8 mouse cellular contexts compared by ENCODE assay signal in the genomic region with DNA sequence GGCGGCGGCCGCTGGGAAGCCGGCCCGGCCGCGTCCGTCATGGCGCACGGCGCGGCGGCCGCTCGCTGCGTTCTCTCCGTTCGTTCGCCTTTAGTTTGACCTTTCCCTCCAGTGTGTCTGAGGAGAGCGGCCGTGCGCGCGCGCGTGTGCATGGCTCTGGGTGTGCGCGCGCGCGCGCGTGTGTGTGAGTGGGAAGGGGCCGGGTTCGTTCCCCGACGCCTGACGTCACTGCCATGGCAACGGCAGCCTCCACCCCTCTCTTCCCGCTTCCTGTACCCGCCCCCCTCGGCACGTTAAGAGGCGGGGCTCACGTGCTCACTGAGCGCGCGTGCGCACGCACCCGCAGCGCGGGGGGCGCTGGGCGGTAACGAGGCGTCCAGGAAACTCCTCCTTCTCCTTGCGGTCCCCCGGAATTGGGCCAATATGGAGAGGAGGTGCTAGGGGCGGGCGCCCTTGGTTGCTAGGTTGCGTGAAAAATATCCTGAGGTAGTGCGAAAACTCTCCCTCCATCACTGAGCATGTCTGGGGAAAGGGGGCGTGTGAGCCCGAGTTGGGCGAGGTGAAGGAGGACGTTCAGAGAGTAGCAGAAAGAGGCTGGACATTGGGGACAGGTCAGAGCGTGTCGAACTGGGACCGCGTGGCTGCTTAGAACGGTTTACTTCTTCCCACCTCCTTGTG.
A peak's percentile ranks its signal among the peaks of the same experiment; 100 is the strongest.
DNase-seq lines count a peak whose midpoint lies in the region; ATAC-seq lines count a peak whose summit lies in the region.

No protein-coding gene starts in this region.

- no peaks in the 10 kb centered on the region for H3K9me3 ChIP-seq in lung, embryonic 16.5 days (ENCODE audit: control insufficient read depth, low read length)

- peak overlapping the region; percentile 98 for H3K4me3 ChIP-seq in lung, embryonic 16.5 days (ENCODE audit: low read length)

- H3K4me2 ChIP-seq in lung, embryonic 16.5 days (ENCODE audit: low read depth, low read length) = peak overlapping the region; percentile 78

- peaks cover 16% of the 10 kb centered on the region for H3K4me1 ChIP-seq in lung, embryonic 16.5 days (replicated peaks; ENCODE audit: control insufficient read depth, insufficient read depth, low read length)

- peak; percentile 90 to 94 for ATAC-seq in hematopoietic stem cell, adult 5-6 weeks (replicated peaks in 1 of 2; ENCODE audit: insufficient read depth in 1 of 2, low FRiP score in 2 of 2, low TSS enrichment in 1 of 2, low read depth in 1 of 2, poor library complexity in 2 of 2, severe bottlenecking in 2 of 2)
- peak; percentile 95 for ATAC-seq in lung, embryonic 16.5 days (ENCODE audit: low read depth)

- under 1% methylated on average over 54 of the region's 72 CpGs for WGBS in lung, embryonic 16.5 days

- H3K27me3 ChIP-seq in lung, embryonic 16.5 days (ENCODE audit: control insufficient read depth, insufficient read depth, low read depth, low read length) = no peaks in the 10 kb centered on the region

- H3K36me3 ChIP-seq in lung, embryonic 16.5 days (ENCODE audit: control insufficient read depth, insufficient read depth, low read length) = no peaks in the 10 kb centered on the region

- H3K9ac ChIP-seq in lung, embryonic 16.5 days (ENCODE audit: low read length) = peak overlapping the region; percentile 97

- DNase-seq in MEL-GATA-1-ER (ENCODE audit: extremely low read depth, low read depth) = peak; percentile 98
- peak; percentile 97 for DNase-seq in cerebellum, adult 8-10 months
- DNase-seq in forelimb bud, embryonic 11.5 days (ENCODE audit: low read depth, low spot score) = peak; percentile 99
- DNase-seq in layer of hippocampus, adult 9-10 months (ENCODE audit: low spot score) = peak; percentile 94
- peak; percentile 85 for DNase-seq in ovary, postnatal 10 days (ENCODE audit: low spot score)
- DNase-seq in thymus, postnatal 10 days (ENCODE audit: low spot score in 2 of 2) = peak; percentile 98 to 100

- peak overlapping the region; percentile 97 for H3K27ac ChIP-seq in lung, embryonic 16.5 days (ENCODE audit: low read length)

Comparison
In these comparisons a context has a peak if more than half of its experiments do, and no peak if none do; other contexts are left out.
1. Peak in every context shown above with its lines: DNase-seq, ATAC-seq, H3K4me3 ChIP-seq and H3K27ac ChIP-seq.